Mouse (Mus musculus) urinary bladder, postnatal 36 days (tissue): ENCODE data around the gene Sult5a1.
"Not testable (repeated sequence)": the region's sequence is repeated elsewhere in the genome, so short reads cannot be mapped to it uniquely, and the experiment has no call there.

ENCODE experiments used
- DNase-seq, 2 experiments: peaks; one replicate each; pipeline ENCODE4 v3.0.0; 2022; ENCODE audit warnings: low spot score in 2 of 2, mixed read lengths in 1 of 2

Sult5a1 gene

DNA sequence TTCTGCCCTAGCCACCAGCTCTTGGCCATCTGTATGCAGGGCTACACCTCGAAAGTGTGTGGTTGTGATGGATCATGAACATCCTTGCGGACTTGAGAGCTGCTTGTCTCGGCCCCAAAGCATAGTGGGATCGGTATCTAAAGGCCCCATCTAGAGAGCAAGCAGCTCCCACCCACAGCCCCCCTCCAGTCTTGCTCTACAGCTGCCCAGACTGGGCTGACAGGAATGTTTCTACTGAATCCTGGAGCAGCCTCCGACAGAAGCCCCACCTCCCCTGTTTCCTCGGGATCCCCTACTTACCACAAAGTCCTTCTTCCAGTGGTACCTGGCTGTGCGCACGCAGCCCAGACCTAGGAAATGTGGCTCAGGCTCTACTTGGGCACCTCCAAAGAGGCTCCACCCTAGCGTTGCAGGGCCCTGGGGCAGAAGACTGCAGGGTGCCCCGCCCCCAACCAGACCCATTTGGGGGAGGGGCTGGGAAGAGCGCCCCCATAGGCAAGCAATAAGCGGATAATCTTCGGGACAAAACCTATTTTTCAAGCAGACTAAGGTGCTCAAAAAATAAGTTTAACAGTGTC lies at the start of gene Sult5a1:
Sult5a1 (minus strand) TSS at position 428 of the 578 bp plus-strand sequence.
- DNase-seq: no peak

DNA sequence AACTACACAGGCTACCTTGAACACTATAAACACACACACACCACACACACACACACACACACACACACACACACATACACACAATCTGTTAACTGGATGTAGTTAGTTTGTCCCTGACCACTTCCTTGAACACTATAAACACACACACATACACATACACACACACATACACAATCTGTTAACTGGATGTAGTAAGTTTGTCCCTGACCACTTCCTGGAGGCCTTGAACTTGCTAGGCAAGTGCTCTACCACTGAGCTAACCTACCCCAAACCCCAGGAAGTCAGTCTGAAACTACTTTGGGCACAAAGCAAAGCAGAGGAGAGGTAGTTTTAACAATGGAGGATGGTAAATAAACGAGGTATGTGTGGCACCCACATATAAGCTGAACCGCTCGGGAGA lies 45.5 kb upstream of the Sult5a1 start:
- no peak for DNase-seq

- DNase-seq: peak; percentile 47 to 55
These were observed 44.2 kb upstream of the Sult5a1 start for GRCm38 (mm10) chr8:123202288-123202687.

GRCm38 (mm10) chr8:123199864-123200263 lies 41.7 kb upstream of the Sult5a1 start:
- no peak for DNase-seq

DNA sequence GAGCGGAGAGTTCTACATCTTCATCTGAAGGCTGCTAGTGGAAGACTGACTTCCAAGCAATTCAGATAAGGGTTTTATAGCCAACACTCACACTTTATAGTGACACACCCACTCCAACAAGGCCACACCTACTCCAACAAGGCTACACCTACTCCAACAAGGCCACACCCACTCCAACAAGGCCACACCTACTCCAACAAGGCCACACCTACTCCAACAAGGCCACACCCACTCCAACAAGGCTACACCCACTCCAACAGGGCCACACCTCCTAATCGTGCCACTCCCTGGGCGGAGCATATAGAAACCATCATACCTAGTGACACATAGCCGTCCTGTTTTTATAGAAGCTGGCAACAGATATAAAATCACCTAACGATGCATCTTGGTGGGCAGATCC lies 38.9 kb upstream of the Sult5a1 start:
- not testable (repeated sequence) for DNase-seq

DNA sequence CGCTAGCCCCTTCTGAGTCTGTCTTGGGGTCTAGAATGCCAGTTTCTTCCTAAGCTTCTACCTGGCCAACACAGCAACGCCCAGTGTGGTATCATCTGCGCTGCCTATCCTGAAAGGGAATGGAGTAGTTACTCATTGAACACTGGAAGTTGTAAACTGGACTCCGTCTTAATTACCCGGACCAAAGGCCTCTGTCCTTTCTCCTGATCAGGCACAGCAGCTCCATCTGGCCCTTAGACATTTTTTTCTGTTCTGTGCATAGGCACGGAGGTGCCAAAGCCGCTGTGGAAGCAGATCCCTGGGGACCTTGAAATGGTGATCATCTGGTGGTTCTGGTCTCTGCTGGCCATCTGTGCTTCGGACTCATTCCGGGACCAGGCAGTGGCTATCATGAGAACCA lies 35.7 kb upstream of the Sult5a1 start:
- DNase-seq: no peak

- no peak for DNase-seq
These were observed 33.8 kb upstream of the Sult5a1 start for GRCm38 (mm10) chr8:123191908-123192307.

- DNase-seq: peak; percentile 64 to 79
These were observed 32.6 kb upstream of the Sult5a1 start for GRCm38 (mm10) chr8:123190678-123191077.

- DNase-seq: no peak
These were observed 30.7 kb upstream of the Sult5a1 start for GRCm38 (mm10) chr8:123188841-123189240.

- no peak for DNase-seq
These were observed 29.9 kb upstream of the Sult5a1 start for GRCm38 (mm10) chr8:123188006-123188405.

DNA sequence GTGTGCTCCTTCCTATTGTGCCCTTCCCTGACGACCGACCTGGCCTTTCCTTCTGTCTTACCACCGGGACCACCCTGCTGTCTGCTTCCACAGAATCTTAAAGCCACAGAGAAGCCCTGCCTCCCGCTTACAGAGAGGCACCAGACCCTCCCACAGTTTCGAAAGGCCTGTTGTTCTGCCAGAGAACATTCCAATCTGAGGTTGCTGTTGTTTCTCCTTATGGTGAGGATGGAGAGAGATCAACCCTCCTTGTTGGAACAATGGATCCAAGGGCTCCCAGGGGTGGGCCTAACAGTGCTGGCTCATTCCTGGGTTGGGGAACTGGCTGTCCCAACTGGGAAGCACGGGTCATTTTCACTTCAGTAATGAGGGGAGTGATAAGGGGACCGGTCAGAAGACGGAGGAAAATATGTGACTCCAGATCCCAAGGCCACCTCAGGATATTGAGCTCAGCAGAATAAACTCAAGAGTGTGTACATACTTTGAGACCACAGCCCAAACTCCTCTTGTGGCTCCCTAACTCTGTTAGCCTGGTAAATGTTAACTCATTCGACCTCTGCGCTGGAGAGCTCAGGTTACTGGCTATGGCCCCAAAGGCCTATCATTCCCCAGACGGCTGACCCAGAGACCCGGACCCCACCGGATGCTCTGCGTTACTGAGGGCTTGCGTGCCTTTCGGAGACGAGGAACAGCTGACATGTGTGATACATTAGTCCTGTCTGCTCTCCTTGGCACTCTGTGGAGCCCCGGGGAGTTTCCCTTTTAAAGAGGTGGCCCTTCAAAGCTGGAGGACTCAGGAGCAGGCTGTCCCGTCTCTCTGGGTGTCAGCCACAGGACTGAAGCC lies 27.7 kb upstream of the Sult5a1 start, which contains the start of gene Dpep1:
Dpep1 (plus strand) TSS at position 677 of the 844 bp plus-strand sequence.
- peak; percentile 11 to 71 for DNase-seq

GRCm38 (mm10) chr8:123181391-123181790 lies 23.3 kb upstream of the Sult5a1 start:
- peak in 1 of 2 experiments; percentile 69 for DNase-seq

GRCm38 (mm10) chr8:123156070-123156773 lies 1.9 kb downstream of the Sult5a1 start:
- no peak for DNase-seq

- DNase-seq: no peak
These were observed 2.9 kb downstream of the Sult5a1 start for GRCm38 (mm10) chr8:123155177-123155576.

DNA sequence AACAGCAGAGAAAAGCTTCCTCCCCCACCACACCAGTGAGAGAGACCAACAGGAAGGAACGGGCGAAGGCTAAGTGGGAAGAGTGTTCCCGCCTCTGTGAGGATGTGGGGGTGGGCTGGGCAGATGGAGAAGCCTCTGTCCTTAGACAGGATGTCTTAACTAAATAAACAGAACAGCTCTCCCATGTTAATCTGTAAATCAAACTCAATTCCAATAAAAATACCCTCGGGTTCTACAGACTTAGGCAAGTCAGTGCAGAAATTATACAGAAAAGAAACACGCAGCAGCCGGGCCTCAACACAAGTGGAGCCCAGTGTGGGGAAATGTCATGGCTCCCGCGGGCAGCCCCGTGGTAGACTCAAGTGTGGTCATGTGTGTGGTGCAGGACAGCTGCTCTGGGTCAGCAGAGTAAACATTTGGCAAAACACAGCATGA lies 7.4 kb downstream of the Sult5a1 start:
- no peak for DNase-seq

DNA sequence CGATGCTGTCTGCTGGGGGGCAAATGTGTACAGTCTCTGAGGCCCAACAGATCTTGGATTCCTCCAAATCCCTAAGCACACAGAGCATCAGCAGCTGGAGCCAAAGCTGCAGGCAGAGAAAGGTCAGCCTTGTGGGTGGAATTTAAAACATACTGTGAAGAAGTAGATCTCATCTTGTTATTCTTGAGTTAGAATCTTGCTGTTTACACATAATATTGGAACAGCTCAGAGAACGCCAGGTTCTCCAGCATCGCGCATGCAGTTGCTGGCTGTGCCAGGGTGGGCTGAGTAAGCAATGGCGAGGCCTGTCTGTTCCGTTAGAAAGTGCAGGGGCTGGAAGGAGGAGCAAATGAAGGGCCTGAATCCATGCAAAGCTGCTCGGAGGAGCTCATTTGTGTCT lies 11.7 kb downstream of the Sult5a1 start:
- DNase-seq: no peak

GRCm38 (mm10) chr8:123145279-123145678 lies 12.8 kb downstream of the Sult5a1 start:
- peak in 1 of 2 experiments; percentile 36 for DNase-seq

- peak; percentile 65 to 75 for DNase-seq
These were observed 16.2 kb downstream of the Sult5a1 start for GRCm38 (mm10) chr8:123141741-123142462.

GRCm38 (mm10) chr8:123138741-123139140 lies 19.4 kb downstream of the Sult5a1 start:
- no peak for DNase-seq

- peak; percentile 26 to 50 for DNase-seq
These were observed 20.5 kb downstream of the Sult5a1 start for GRCm38 (mm10) chr8:123137645-123138077.

DNA sequence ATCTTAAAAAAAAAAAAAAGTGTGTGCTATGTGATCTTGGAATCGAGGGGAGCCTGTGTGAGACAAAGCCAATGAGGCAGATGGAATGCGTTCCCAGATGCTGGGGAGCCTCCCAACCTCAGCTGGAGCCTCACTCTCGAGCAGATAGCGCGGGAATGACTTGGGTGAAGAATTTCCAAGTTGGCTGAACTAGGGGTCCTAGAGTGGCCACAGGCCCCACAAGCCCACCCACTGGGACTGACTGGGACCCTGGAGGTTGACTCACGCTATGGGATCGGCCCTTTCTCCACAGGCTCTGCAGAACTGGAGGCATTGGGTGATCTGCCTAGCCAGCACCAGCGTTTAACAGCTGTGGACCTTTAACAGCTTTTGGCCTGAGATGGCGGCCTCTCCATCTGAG lies 21.8 kb downstream of the Sult5a1 start:
- DNase-seq: no peak

DNA sequence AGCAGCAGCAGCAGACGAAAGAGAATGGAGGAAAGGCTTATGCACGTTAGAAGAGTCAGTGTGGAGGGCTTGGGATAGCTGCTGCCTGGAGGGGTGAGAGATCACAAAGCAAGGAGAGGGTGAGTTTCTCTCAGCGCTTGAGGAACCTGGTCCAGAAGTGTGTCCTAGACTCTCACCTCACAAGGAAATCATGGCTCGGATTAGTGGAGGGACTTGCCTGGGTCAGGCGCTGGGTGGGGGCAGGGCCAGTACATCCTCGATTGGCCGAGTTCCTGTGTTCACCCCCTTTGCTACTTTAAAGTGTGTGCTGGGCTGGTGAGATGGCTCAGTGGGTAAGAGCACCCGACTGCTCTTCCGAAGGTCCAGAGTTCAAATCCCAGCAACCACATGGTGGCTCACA lies 22.3 kb downstream of the Sult5a1 start:
- no peak for DNase-seq
